Mouse (Mus musculus): ENCODE measurements around the gene B230217C12Rik. TPM values are rescaled to one million over a fixed set of nuclear protein-coding genes. Genes with fewer than 3 reads are reported as not detected.
"Not testable (repeated sequence)": the region's sequence is repeated elsewhere in the genome, so short reads cannot be mapped to it uniquely, and the experiment has no call there.

The B230217C12Rik gene
- total RNA-seq, 2 experiments from 2014 or later, result 33.9 to 34.7 TPM

DNA sequence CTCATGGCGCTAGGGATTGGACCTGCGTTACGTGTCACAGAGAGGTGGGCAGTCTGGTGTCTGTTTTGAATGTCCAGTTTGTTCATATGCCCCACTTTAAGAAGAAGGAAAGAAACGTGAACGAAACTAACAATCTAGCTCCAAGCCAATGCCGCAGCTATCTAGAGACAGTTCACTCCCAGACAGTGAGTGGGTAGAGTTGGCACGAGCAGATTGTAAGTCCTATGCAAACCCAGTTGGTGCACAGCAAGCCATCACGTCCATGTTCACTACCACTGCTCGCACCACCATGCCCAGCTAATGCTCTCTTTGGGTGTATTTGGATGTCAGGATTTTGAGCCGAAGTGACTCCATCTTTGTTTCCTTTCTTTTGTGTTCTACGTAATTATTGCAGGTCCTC is 16.4 kb upstream of the B230217C12Rik start:
- DNase-seq (ENCODE audit: low spot score in 2 of 2), result no peak

DNA sequence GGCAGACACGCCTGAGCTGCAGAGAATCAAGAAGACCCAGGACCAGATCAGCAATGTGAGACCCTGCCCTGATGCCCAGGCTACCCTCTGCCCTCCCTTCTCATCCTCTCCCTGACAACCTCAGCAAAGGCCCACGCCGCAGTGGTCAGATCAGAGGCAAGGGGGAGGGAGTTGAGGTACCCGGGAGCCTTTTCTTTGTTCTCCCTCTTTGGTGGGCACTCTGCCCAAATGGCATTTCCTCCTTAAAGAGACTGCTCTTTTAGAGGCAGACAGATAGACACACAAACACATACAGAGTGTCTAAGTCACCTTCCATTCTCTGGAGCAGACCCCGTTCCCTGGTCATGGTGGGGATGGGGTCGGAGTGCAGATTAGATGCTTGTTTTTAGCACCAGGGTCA is 15.7 kb upstream of the B230217C12Rik start:
- DNase-seq (ENCODE audit: low spot score in 2 of 2), result no peak

DNA sequence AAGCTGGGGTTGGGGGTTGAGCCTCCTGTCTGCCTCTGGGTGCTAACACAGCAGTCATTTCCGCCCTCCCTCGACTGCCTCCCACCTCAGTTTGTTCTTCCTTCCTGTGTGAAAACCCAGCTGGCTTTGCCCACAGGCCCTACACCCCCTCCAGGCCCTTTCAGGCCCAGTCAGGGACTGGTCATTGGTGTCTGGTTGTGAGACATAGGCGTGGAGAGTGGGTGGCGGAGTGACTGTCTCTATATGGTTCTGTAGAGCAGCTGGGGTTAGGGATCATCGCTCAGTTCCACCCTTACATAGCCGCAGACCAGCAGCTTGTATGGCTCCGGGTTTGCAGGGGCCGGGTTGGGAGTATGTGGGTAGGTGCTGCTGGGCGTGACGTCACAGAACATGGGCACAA is 15.3 kb upstream of the B230217C12Rik start:
- DNase-seq (ENCODE audit: low spot score in 2 of 2), result no peak

DNA sequence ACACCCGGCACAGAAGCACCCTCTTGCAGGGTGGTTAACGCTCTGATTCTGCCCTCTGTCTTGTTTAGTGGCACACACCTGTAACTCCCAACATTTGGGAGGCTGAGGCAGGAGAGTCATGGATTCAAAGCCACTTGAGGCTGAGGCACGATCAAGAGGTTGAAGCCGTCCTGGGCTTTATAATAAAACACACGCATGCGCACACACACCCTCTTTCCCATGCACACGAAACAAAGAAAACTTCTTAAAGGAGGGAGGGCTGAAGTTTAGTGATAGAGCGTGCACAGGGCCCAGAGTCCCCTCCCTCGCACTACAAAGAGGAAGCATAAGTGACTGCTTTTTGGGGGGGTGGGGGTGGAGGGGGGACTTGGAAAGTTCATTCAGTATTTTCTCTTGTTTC is 14.6 kb upstream of the B230217C12Rik start:
- no peak for DNase-seq (ENCODE audit: low spot score in 2 of 2)

DNA sequence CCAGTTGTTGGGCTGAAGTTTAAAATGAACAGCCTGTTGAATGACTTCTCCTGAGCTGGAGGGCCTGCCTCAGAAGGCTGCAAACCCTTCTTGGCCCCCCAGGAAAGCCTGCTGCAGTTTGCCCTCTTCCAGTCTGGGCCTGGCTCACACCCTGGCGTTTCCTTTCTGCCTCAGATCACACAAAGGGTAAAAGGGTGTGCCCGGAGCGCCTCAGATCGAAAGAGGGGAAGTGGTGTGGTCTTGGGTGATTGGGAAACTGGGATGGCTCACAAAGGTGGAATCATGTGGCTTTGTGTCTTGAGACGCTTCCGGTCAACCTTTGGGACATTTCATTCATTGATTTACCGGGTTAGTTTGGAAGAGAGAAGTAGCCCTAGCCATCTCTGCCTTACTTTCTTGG is 14.2 kb upstream of the B230217C12Rik start:
- no peak for DNase-seq (ENCODE audit: low spot score in 2 of 2)

DNA sequence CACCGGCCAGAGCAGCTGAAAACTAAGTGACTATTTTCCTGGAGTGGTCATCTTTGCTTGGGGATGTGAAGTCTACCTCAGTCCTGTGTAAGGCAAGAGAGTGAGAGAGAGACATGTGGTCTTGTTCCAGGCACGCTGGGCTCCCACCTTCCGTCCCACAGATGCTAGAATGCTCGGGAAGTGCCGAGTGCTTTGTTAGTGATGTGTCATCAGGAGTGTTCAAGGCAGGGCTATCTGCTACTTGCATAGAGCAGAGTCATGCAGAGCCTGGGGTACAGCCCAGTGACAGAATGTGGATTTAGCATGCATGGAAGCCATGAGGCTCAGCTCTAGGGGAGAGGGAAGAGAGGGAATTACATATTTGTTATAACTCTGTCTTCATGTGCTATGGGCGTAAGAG is 12.9 kb upstream of the B230217C12Rik start:
- DNase-seq (ENCODE audit: low spot score in 2 of 2), result peak in 1 of 2 experiments; percentile 9

DNA sequence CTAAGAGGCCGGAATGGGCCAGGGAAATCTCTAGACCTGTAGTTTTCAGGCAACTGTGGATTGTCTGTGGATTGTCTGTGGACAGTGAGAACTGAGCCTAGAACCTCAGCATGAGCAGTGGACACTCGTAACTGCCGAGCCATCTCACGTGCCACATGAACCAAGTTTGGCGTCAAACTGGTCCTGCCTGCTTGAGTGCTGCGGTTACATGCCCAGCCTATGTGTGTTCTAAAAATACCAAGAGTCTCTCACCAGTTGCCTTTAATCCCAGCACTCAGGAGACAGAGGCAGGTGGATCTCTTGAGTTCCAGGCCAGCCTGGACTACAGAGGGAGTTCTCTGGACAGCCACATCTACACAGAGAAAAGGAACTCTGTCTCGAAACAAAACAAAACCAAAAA is 11.2 kb upstream of the B230217C12Rik start:
- DNase-seq (ENCODE audit: low spot score in 2 of 2), result no peak

DNA sequence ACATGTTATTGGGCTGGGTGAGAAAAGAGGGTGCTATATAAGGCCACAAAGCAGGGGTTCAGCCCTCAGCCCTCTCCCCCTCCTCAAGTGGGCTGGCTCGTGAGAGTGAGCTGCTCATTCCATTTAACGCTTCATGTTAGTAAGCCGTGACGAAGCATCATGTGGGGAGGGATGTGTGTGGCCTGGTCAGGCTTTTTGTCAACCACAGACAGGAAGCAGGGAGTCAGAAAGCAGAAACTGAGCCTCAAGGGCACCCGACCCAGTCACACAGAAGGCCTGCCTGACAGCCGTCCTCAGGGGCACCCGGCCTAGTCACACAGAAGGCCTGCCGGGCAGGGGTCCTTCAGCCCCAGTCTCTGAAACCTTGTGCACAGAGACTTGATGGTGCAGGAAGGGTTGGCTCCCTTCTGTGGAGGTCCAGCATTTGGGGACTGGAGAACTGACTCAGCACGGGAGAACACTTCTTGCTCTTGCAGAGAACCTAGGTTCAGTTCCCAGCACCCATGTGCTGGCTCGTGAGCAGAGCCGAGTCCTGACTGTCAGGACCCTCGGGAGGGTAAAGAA is 10.6 kb upstream of the B230217C12Rik start:
- no peak for DNase-seq (ENCODE audit: low spot score in 2 of 2)

DNA sequence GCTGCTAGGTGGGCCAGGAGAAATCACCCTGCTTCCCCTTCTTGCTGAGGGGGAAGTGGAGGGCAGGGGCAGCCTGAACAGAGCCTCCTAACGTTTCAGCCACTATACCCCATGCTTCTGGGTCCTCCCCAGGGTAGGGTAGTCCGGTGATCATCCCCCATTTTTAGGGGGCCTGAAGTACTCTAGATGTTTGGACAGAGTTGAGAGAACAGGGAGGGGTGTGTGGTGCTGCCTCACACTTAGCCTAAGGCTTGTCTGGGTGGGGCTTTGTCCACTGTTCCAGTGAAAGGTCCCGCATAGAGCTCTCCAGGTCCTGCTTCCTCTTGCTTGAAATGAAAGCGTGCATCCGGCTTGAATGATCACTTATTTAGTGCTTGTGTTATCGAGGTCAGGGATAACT is 10.1 kb upstream of the B230217C12Rik start:
- no peak for DNase-seq (ENCODE audit: low spot score in 2 of 2)

DNA sequence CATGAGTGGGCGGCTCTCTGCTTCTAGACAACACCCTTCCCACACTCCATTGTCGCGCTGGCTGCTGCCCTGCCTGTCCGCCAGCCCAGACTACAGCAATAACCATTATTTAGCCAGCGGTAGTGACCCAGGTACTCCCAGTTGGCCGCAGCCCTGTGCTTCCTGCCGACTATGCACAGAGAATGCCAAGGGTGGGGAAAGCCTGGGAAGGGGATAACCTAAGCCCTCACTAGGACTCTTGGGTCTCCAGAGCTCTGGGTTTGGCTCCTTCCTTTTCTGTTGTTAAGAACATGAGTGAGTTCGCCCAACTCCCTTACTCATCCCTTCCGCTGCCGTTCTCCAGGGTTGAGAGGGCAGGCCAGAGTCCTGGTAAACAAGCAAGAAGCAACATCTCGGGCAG is 8.6 kb upstream of the B230217C12Rik start:
- DNase-seq (ENCODE audit: low spot score in 2 of 2), result no peak

DNA sequence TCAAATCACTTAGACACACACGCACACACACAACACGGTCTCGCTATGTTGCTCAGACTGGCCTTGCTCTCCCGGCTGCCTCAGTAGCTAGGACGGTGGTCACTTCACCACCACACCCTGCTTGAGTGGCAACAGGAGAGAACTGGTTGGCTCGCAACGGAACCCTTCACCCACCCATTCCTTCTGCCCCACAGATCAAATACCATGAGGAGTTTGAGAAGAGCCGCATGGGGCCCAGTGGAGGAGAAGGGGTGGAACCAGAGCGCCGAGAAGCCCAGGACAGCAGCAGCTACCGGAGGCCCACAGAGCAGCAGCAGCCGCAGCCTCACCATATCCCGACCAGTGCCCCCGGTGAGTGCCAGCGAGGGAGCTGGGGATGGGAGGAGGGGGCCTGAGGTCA is 7.2 kb upstream of the B230217C12Rik start:
- no peak for DNase-seq (ENCODE audit: low spot score in 2 of 2)

DNA sequence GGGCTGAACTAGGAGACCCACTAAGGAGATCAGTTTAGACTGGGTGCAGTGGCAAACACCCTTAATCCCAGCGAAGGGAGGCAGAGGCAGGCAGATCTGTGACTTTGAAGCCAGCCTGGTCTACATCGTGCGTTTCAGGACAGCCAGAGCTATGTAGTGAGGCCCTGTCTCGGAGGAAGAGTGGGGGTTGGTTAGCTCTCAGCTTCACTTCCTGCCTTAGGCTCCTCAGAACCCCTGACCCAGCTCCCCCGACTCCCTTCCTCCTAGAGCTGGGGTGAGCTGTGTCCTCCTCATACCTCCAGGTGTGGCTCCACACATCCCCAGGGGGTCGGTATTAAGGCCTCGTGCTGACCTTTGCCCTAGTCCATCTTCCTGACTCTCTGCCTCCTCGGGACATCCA is 4.0 kb upstream of the B230217C12Rik start:
- DNase-seq (ENCODE audit: low spot score in 2 of 2), result no peak

DNA sequence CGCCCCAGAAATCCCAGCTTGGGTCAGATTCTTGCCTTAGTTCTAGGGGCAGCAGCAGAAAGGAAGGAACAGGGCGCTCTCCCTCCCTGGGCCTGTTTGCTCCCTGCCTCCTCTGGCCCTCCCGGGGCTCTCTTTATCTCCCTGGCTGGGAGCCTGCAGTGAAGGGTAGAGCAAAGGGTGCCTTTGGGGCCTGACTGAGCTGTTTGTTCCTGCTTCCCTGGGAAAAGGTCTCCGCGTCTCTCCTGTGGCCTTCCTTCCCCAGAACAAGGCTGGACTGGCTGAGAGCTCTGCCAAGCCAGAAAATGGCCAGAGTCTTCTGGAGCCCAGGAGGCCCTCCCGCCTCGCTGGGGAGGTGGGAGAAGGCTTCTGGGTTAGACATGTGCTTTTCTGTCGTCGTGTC is 3.5 kb upstream of the B230217C12Rik start:
- DNase-seq (ENCODE audit: low spot score in 2 of 2), result not testable (repeated sequence)

DNA sequence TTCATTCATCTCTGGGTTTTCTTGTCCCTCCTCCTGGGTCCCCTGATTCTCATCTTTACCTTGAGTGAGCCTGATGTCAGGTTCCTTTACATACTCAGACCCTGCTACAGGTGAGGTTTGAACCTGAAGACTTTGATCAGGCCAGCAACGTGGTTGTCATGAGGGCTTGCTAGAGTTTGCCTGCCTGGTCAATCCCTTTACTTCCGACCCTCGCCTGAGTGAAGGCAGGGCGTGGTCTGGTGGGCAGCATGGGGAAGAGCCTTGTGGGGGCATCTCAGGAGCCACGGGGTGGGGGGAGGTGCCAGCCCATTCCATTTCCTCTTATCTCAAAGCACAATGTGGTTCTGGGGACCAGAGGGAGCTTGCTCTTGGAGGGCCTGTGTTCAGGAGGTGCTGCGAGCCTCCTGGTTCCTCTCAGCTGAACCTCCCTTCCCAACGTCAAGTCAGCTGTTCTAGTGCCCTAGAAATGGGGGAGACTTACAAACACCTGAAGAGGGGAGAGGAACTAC is 2.9 kb upstream of the B230217C12Rik start:
- DNase-seq (ENCODE audit: low spot score in 2 of 2), result no peak

DNA sequence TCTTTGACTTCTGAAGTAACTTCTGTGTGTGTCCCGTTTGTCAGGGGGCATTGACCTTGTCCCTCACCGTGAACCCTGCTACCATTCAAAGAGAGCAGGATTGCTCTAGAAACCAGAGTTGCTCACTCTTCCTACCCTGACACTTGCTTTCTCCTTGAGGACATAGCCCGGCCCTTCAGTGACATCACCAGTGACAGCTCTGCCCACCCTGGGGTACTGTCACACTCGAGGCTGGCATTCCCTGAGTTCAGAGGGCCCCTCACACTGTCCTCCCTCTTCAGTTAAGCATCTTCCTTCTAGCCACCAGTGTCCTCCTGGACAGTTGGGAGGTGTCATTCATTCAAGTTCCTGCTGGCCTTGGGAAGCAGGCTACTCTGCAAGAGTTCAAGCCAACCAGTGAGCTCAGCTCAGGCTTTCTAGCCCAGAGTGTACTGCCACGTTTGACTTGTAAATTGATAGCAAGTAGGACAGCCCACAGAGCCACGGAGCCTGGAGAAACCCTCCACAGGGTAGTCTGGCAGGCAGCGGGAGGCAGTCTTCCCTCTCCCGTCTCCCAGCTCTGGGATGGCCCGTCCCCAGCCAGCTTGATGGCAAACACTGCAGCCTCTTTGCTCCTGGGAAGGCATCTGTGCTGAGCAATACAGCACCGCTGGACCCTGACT is 1.7 kb upstream of the B230217C12Rik start:
- no peak for DNase-seq (ENCODE audit: low spot score in 2 of 2)

DNA sequence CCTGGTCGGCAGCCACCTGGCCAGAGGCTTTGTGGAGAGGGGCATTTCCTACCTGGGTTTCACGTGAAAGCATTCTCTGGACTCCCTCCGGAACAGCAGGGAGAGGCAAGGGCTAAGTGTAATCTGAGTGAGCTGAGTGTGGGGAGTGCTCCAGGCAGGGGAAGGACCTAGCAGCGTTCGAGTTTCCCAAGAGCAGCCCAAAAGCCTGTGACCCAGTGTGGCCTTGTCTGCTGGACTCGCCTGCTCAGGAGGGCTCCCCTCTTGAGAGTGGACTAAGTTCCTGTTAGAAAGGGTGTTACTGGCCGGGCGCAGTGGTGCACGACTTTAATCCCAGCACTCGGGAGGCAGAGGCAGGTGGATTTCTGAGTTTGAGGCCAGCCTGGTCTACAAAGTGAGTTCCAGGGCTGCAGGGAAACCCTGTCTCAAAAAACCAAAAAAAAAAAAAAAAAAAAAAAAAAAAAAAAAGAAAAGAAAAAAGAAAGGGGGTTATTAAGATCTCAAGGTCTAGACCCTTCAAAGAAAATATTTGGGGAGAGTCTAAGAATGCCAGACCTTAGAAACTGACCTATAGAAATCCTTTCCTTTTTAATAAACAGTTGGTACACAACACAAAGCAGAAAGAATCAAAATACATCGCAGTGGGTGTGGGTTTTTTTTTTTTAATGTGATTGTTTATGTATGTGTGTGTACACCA is 992 bp upstream of the B230217C12Rik start:
- DNase-seq (ENCODE audit: low spot score in 2 of 2), result no peak

DNA sequence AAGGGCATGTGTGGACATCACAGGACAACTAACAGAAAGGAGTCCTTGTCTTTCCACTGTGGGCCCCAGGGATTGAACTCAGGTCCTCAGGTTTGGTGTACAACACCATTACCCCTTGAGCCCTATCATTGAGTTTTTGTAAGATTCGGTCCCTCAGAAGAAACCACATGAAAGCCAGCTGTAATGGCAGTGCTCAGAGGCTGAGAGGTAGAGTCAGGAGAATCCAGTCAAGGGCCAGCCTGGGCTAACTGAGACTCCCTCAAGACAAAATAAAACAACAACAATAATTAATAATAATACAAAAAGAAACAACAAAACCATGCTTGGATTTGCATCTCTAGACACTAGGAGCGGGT is 467 bp upstream of the B230217C12Rik start:
- no peak for DNase-seq (ENCODE audit: low spot score in 2 of 2)

DNA sequence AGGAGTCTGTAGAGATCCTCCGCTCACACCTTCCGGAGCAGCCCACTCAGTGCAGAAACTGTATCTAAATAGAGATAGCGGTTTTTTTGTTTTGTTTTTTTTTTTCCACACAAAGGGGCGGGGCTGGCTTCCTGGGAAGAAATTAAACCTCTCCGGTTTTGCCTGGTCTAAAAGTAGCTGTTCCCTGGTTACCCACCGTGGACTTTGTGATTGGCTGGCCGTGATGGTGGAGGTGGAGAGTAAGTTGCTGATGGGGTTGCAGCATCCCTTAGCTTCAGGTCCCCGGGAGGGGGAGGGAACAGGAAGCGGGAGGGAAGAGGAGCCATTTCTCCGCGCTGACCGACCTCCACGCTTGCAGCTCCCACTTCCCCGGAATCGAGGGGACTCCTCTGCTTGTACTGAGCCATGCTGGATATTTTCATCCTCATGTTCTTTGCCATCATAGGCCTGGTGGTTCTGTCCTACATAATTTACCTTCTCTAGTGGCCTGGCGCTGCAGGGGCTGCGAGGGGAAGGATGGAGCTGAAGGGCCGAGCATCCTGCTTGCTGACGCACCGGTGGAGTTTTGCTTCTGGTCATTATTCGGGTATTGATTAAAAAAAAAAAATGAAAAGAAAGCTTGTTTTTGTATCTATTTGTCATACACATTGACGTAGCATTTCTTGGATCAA is 546 bp downstream of the B230217C12Rik start:
- DNase-seq (ENCODE audit: low spot score in 2 of 2), result peak; percentile 76 to 84

DNA sequence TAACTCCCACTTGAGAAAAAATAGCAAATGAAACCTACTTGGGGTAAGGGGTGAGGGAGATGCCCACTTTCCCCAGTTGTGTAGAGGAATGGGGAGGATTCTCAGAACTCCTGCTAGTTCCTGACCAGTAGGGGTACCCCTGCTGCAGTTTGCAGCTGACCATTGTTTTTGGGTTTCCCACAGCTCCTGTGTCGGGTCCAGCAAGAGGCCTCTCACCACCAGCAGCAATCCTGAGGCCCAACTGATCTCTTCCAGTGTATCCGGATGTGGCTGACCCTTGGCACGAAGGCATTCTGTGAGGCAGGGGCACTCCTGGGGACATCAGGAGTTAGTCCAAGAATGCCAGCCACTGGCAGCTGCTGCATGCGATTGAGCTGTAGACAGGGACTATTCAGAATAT is 1.4 kb downstream of the B230217C12Rik start:
- DNase-seq (ENCODE audit: low spot score in 2 of 2), result no peak

DNA sequence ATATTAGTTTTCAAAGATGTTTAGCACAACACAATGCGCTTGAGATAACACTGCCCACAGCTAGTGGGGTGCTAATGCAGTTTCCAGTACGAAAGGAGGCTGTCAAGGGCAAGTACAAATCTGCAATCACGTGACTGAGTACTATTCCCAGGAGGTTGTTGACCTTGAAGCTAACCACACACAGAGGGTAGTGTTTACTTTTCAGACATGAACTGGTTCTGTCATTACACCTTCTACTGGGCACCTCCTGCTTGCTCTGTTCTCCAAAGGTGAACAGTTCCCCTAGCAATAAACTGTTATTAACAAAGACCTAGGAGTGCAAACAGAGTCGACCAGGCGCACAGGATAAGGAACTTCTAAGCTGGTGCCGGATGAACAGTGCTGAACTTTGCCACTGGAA is 9.8 kb downstream of the B230217C12Rik start:
- DNase-seq (ENCODE audit: low spot score in 2 of 2), result no peak

DNA sequence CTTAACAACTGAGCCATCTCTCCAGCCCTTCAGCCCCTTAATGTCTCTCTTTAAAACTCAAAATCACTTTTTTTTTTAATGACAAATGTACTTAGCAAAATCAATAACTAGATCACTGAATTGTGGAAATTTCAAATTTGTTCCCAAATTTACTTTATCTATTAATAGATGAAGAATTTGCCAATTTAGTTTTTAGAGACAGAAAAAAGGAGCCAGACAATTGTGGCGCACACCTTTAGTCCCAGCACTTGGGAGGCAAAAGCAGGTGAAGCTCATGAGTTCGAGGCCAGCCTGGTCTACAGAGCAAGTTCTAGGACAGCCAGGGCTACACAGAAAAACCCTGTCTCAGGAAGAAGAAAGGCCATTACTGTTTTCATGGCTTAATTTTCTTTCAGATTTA is 11.0 kb downstream of the B230217C12Rik start:
- no peak for DNase-seq (ENCODE audit: low spot score in 2 of 2)

DNA sequence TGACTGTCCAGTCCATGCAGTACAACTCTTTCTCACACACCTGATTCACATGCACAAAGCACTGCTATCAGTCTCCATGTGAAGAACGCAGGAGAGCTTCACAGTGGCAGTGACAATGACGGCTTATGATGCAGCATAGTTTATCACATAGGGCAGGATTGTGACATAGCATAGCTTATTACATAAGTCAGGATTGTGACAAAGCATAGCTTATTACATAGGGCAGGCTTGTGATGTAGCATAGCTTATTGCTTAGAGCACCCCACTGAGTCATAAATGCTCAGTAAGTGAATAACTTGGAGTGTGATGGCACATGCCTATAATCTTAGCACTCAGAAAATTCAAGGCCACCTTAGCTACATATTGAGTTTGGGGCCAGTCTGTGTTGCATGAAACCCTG is 14.9 kb downstream of the B230217C12Rik start:
- DNase-seq (ENCODE audit: low spot score in 2 of 2), result no peak

All from layer of hippocampus, postnatal 10 days (tissue).